Mouse (Mus musculus) effector memory CD4-positive, alpha-beta T cell, adult 7 months (primary cell): ENCODE results near the gene Dlx4. TPM values are rescaled to one million over a fixed set of nuclear protein-coding genes. Genes with fewer than 3 reads are reported as not detected.

Experiments
- polyA plus RNA-seq: library from polyadenylated mRNA; unstranded; fragments of 100-300 nt; shearing (Covaris generic); gene quantifications from one replicate; pipeline ENCODE4 v1.2.1, GENCODE M21; 2017

Gene Dlx4
- not detected for polyA plus RNA-seq

GRCm38 (mm10) chr11:95145851-95146403 lies at the start of gene Dlx4:
TSS of gene Dlx4 (minus strand) at chr11:95146263.

GRCm38 (mm10) chr11:95119990-95120632 lies 26.0 kb downstream of the Dlx4 start, which contains the start of gene Dlx3:
TSS of gene Dlx3 (plus strand) at chr11:95120119.

Other genes with a start within 250 kb of the Dlx4 start
- gene Col1a1, start 210.0 kb downstream of the Dlx4 start, polyA plus RNA-seq = 0.44 TPM
- not detected for gene Hils1, start 178.7 kb downstream of the Dlx4 start, polyA plus RNA-seq
- not detected for gene Sgca, start 169.9 kb downstream of the Dlx4 start, polyA plus RNA-seq
- 8.0 TPM for gene Ppp1r9b, start 155.2 kb downstream of the Dlx4 start, polyA plus RNA-seq
- not detected for gene Samd14, start 136.4 kb downstream of the Dlx4 start, polyA plus RNA-seq
- gene Pdk2, start 104.9 kb downstream of the Dlx4 start, polyA plus RNA-seq = 8.8 TPM
- gene Itga3, start 69.5 kb downstream of the Dlx4 start, polyA plus RNA-seq = 4.2 TPM
- gene Dlx3, start 26.1 kb downstream of the Dlx4 start, polyA plus RNA-seq = not detected
- gene Tac4, start 115.3 kb upstream of the Dlx4 start, polyA plus RNA-seq = not detected
- 106 TPM for gene Kat7, start 164.0 kb upstream of the Dlx4 start, polyA plus RNA-seq
- 36.8 TPM for gene Fam117a, start 190.8 kb upstream of the Dlx4 start, polyA plus RNA-seq
- gene Slc35b1, start 238.4 kb upstream of the Dlx4 start, polyA plus RNA-seq = 58.2 TPM